Mouse (Mus musculus): ENCODE data around the gene Wdsub1. TPM values are rescaled to one million over a fixed set of nuclear protein-coding genes. Genes with fewer than 3 reads are reported as not detected.

Wdsub1 gene
- total RNA-seq, 4 experiments from 2014 or later: 17.4 to 36.0 (median 20.6) TPM

- DNase-seq: no peak
These were observed 41.0 kb downstream of the Wdsub1 start for GRCm38 (mm10) chr2:59841189-59841939.

GRCm38 (mm10) chr2:59840191-59840590, 42.2 kb downstream of the Wdsub1 start:
- no peak for DNase-seq

- no peak for DNase-seq
These were observed 42.6 kb downstream of the Wdsub1 start for GRCm38 (mm10) chr2:59839755-59840154.

GRCm38 (mm10) chr2:59838825-59839224, 43.6 kb downstream of the Wdsub1 start:
- peak; percentile 26 for DNase-seq

GRCm38 (mm10) chr2:59831831-59832230, 50.6 kb downstream of the Wdsub1 start:
- DNase-seq: no peak

GRCm38 (mm10) chr2:59830940-59831339, 51.5 kb downstream of the Wdsub1 start:
- no peak for DNase-seq

- DNase-seq: no peak
These were observed 52.2 kb downstream of the Wdsub1 start for GRCm38 (mm10) chr2:59830151-59830550.

GRCm38 (mm10) chr2:59829718-59830117, 52.7 kb downstream of the Wdsub1 start:
- no peak for DNase-seq

GRCm38 (mm10) chr2:59828777-59829508, 53.4 kb downstream of the Wdsub1 start:
- DNase-seq: peak; percentile 31

GRCm38 (mm10) chr2:59828103-59828655, 54.2 kb downstream of the Wdsub1 start:
- no peak for DNase-seq

- no peak for DNase-seq
These were observed 57.0 kb downstream of the Wdsub1 start for GRCm38 (mm10) chr2:59825380-59825779.

GRCm38 (mm10) chr2:59824289-59824688, 58.1 kb downstream of the Wdsub1 start:
- no peak for DNase-seq

GRCm38 (mm10) chr2:59821044-59821443, 61.3 kb downstream of the Wdsub1 start:
- no peak for DNase-seq

GRCm38 (mm10) chr2:59820088-59820487, 62.3 kb downstream of the Wdsub1 start:
- DNase-seq: no peak

GRCm38 (mm10) chr2:59819415-59819814, 63.0 kb downstream of the Wdsub1 start:
- DNase-seq: no peak

- no peak for DNase-seq
These were observed 63.7 kb downstream of the Wdsub1 start for GRCm38 (mm10) chr2:59818663-59819062.

- DNase-seq: no peak
These were observed 67.4 kb downstream of the Wdsub1 start for GRCm38 (mm10) chr2:59814997-59815396.

- no peak for DNase-seq
These were observed 68.9 kb downstream of the Wdsub1 start for GRCm38 (mm10) chr2:59813457-59813856.

GRCm38 (mm10) chr2:59812641-59813040, 69.8 kb downstream of the Wdsub1 start:
- no peak for DNase-seq

- DNase-seq: no peak
These were observed 71.1 kb downstream of the Wdsub1 start for GRCm38 (mm10) chr2:59811247-59811646.

GRCm38 (mm10) chr2:59810039-59810438, 72.4 kb downstream of the Wdsub1 start:
- DNase-seq: no peak

- no peak for DNase-seq
These were observed 73.8 kb downstream of the Wdsub1 start for GRCm38 (mm10) chr2:59808608-59809007.

- no peak for DNase-seq
These were observed 76.4 kb downstream of the Wdsub1 start for GRCm38 (mm10) chr2:59806038-59806437.

GRCm38 (mm10) chr2:59805595-59805994, 76.8 kb downstream of the Wdsub1 start:
- DNase-seq: no peak

Data from adrenal gland, adult 8-10 months (tissue).